Mouse (Mus musculus): Measurements from ENCODE around the gene Gm49337. TPM values are rescaled to one million over a fixed set of nuclear protein-coding genes. Genes with fewer than 3 reads are reported as not detected.
A peak's percentile ranks its signal among the peaks of the same experiment; 100 is the strongest.

Gene Gm49337
- polyA plus RNA-seq, 1 experiment from 2014 or later, result not detected

- Histone ChIP-seq H3K9me3 (no peaks in the 10 kb centered on the region), H3K27ac (replicated peaks) (no peak overlapping the region), H3K4me3 (no peak overlapping the region), H3K4me1 (replicated peaks) (no peaks in the 10 kb centered on the region), H3K36me3 (no peaks in the 10 kb centered on the region), H3K4me2 (no peak overlapping the region), H3K9ac (no peak overlapping the region), H3K27me3 (no peaks in the 10 kb centered on the region)
- WGBS, result 75% methylated on average over 8 of the region's 8 CpGs
- no peak for ATAC-seq (ENCODE audit: low FRiP score, low read depth)
These were observed 7.3 kb upstream of the Gm49337 start for GRCm38 (mm10) chr4:116165708-116166407.

- H3K36me3 ChIP-seq, result no peaks in the 10 kb centered on the region
- H3K9ac ChIP-seq, result no peak within 1 kb of the TSS
- H3K27ac ChIP-seq (replicated peaks), result no peak within 1 kb of the TSS
- H3K4me2 ChIP-seq, result no peak within 1 kb of the TSS
- H3K27me3 ChIP-seq, result no peaks in the 10 kb centered on the region
- no peak within 1 kb of the TSS for H3K4me3 ChIP-seq
- H3K9me3 ChIP-seq, result no peaks in the 10 kb centered on the region
- no peaks in the 10 kb centered on the region for H3K4me1 ChIP-seq (replicated peaks)
- WGBS, result 35% methylated on average over 7 of the region's 7 CpGs
- no peak for ATAC-seq (ENCODE audit: low FRiP score, low read depth)
These were observed 5.8 kb upstream of the Gm49337 start, which contains the start of gene Tspan1 for GRCm38 (mm10) chr4:116167404-116167803. TSS of gene Tspan1 (minus strand) at chr4:116167601.

GRCm38 (mm10) chr4:116168617-116169352, 4.4 kb upstream of the Gm49337 start:
- no peak overlapping the region for H3K27ac ChIP-seq (replicated peaks)
- no peak overlapping the region for H3K4me3 ChIP-seq
- no peak overlapping the region for H3K9ac ChIP-seq
- ATAC-seq (ENCODE audit: low FRiP score, low read depth), result peak; percentile 51; the same call in 1 of the 2 replicates
- H3K4me2 ChIP-seq, result no peak overlapping the region
- no peaks in the 10 kb centered on the region for H3K27me3 ChIP-seq
- H3K36me3 ChIP-seq, result no peaks in the 10 kb centered on the region
- no peaks in the 10 kb centered on the region for H3K4me1 ChIP-seq (replicated peaks)
- no peaks in the 10 kb centered on the region for H3K9me3 ChIP-seq
- 84% methylated on average over 7 of the region's 8 CpGs for WGBS

GRCm38 (mm10) chr4:116169353-116169672, 3.9 kb upstream of the Gm49337 start:
- Histone ChIP-seq H3K9me3 (no peaks in the 10 kb centered on the region), H3K9ac (no peak overlapping the region), H3K4me2 (no peak overlapping the region), H3K4me1 (replicated peaks) (no peaks in the 10 kb centered on the region), H3K4me3 (no peak overlapping the region), H3K36me3 (no peaks in the 10 kb centered on the region), H3K27me3 (no peaks in the 10 kb centered on the region), H3K27ac (replicated peaks) (no peak overlapping the region)
- ATAC-seq (ENCODE audit: low FRiP score, low read depth), result no peak; the same call in 1 of the 2 replicates
- WGBS, result 77% methylated on average over 3 of the region's 3 CpGs

GRCm38 (mm10) chr4:116173752-116174151, 568 bp downstream of the Gm49337 start:
- no peaks in the 10 kb centered on the region for H3K9me3 ChIP-seq
- no peaks in the 10 kb centered on the region for H3K36me3 ChIP-seq
- H3K4me2 ChIP-seq, result no peak overlapping the region
- H3K4me3 ChIP-seq, result no peak overlapping the region
- no peak overlapping the region for H3K9ac ChIP-seq
- H3K27me3 ChIP-seq, result no peaks in the 10 kb centered on the region
- no peak for ATAC-seq (ENCODE audit: low FRiP score, low read depth)
- 86% methylated on average over 4 of the region's 4 CpGs for WGBS
- no peak overlapping the region for H3K27ac ChIP-seq (replicated peaks)
- peaks cover 15% of the 10 kb centered on the region for H3K4me1 ChIP-seq (replicated peaks)

GRCm38 (mm10) chr4:116174466-116175116, 1.4 kb downstream of the Gm49337 start:
- 42% methylated on average over 6 of the region's 6 CpGs for WGBS
- no peak for ATAC-seq (ENCODE audit: low FRiP score, low read depth)
- H3K36me3 ChIP-seq, result no peaks in the 10 kb centered on the region
- H3K27me3 ChIP-seq, result no peaks in the 10 kb centered on the region
- no peak overlapping the region for H3K9ac ChIP-seq
- H3K9me3 ChIP-seq, result no peaks in the 10 kb centered on the region
- no peak overlapping the region for H3K27ac ChIP-seq (replicated peaks)
- H3K4me1 ChIP-seq (replicated peaks), result peaks cover 15% of the 10 kb centered on the region
- no peak overlapping the region for H3K4me2 ChIP-seq
- H3K4me3 ChIP-seq, result no peak overlapping the region

GRCm38 (mm10) chr4:116175136-116175535, 2.0 kb downstream of the Gm49337 start:
- Histone ChIP-seq H3K27me3 (no peaks in the 10 kb centered on the region), H3K4me3 (no peak overlapping the region), H3K4me1 (replicated peaks) (peaks cover 15% of the 10 kb centered on the region), H3K36me3 (no peaks in the 10 kb centered on the region), H3K9ac (no peak overlapping the region), H3K4me2 (no peak overlapping the region), H3K9me3 (no peaks in the 10 kb centered on the region), H3K27ac (replicated peaks) (no peak overlapping the region)
- no peak for ATAC-seq (ENCODE audit: low FRiP score, low read depth)

- Histone ChIP-seq H3K9ac (no peak overlapping the region), H3K4me2 (peak overlapping the region; percentile 41), H3K27ac (replicated peaks) (peak overlapping the region; percentile 66), H3K4me1 (replicated peaks) (peaks cover 15% of the 10 kb centered on the region), H3K9me3 (no peaks in the 10 kb centered on the region), H3K36me3 (no peaks in the 10 kb centered on the region), H3K4me3 (no peak overlapping the region), H3K27me3 (no peaks in the 10 kb centered on the region)
- WGBS, result 71% methylated on average over 7 of the region's 7 CpGs
- ATAC-seq (ENCODE audit: low FRiP score, low read depth), result peak; percentile 52
These were observed 2.7 kb downstream of the Gm49337 start for GRCm38 (mm10) chr4:116175711-116176542.

GRCm38 (mm10) chr4:116176543-116176988, 3.4 kb downstream of the Gm49337 start:
- Histone ChIP-seq H3K27ac (replicated peaks) (peak overlapping the region; percentile 66), H3K27me3 (no peaks in the 10 kb centered on the region), H3K4me1 (replicated peaks) (peaks cover 15% of the 10 kb centered on the region), H3K4me3 (no peak overlapping the region; the same call in 1 of the 2 replicates), H3K9me3 (no peaks in the 10 kb centered on the region), H3K36me3 (no peaks in the 10 kb centered on the region), H3K4me2 (peak overlapping the region; percentile 41), H3K9ac (no peak overlapping the region)
- WGBS, result 23% methylated on average over 10 of the region's 10 CpGs
- peak; percentile 87 for ATAC-seq (ENCODE audit: low FRiP score, low read depth)

GRCm38 (mm10) chr4:116177140-116177539, 4.0 kb downstream of the Gm49337 start:
- no peaks in the 10 kb centered on the region for H3K27me3 ChIP-seq
- peak overlapping the region; percentile 66 for H3K27ac ChIP-seq (replicated peaks)
- H3K9ac ChIP-seq, result no peak overlapping the region
- no peak overlapping the region for H3K4me3 ChIP-seq
- no peaks in the 10 kb centered on the region for H3K9me3 ChIP-seq
- no peaks in the 10 kb centered on the region for H3K36me3 ChIP-seq
- peak overlapping the region; percentile 41 for H3K4me2 ChIP-seq
- ATAC-seq (ENCODE audit: low FRiP score, low read depth), result peak; percentile 27; the same call in 1 of the 2 replicates
- peaks cover 15% of the 10 kb centered on the region for H3K4me1 ChIP-seq (replicated peaks)
- 27% methylated on average over 5 of the region's 5 CpGs for WGBS

- H3K27ac ChIP-seq (replicated peaks), result no peak overlapping the region
- no peaks in the 10 kb centered on the region for H3K27me3 ChIP-seq
- ATAC-seq (ENCODE audit: low FRiP score, low read depth), result no peak
- no peaks in the 10 kb centered on the region for H3K36me3 ChIP-seq
- H3K9me3 ChIP-seq, result no peaks in the 10 kb centered on the region
- H3K4me1 ChIP-seq (replicated peaks), result peaks cover 11% of the 10 kb centered on the region
- 32% methylated on average over 3 of the region's 3 CpGs for WGBS
- no peak overlapping the region for H3K4me2 ChIP-seq
- H3K4me3 ChIP-seq, result no peak overlapping the region
- no peak overlapping the region for H3K9ac ChIP-seq
These were observed 8.9 kb downstream of the Gm49337 start for GRCm38 (mm10) chr4:116182079-116182478.
